Mouse (Mus musculus): ENCODE results near the gene Nt5c.

DNA sequence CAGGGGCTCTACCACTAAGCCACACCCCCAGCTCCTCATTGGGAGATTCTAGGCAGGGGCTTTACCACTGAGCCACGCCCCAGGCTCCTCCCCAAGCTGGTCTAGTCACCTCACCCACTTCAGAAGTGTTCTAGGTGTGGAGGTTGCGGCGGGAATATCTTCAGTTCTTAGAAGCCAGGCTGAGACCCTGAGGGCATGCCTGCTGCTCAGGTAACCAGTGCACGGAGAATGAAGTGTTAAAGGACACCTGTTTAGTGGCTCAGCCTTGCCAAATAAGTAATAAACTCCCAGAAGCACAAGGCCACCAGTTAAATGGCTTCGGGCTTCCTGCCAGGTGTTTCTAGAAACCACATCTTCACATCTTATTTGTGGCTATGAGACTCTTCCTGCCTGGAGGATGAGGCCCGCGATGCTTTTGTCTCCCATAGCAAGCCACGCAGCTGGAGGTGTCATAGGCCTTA is 39.9 kb downstream of the Nt5c start:
- no peak for TF ChIP-seq CTCF (IDR thresholded peaks at IDR 0.05; ENCODE audit: low read depth)
- no peak for TF ChIP-seq EP300 (optimal IDR thresholded peaks at IDR 0.05)
